Mouse (Mus musculus) heart, postnatal 0 days (tissue): ENCODE measurements at regions not wholly inside any gene's neighbourhood (a gene's known extent, or its start where the extent isn't known, plus 50 kb on each side); places are given as distances from the start of the nearest gene placed in this dataset.

ENCODE experiments used
- CTCF ChIP-seq: IDR thresholded peaks from 2 replicates; pipeline ENCODE4 v1.5.1; 2016; ENCODE audit warnings: antibody characterized with exemption, control low read depth, low read depth
- EP300 ChIP-seq: IDR thresholded peaks from 2 replicates; pipeline ENCODE4 v1.6.1; 2016; ENCODE audit warnings: antibody characterized with exemption, low read depth

DNA sequence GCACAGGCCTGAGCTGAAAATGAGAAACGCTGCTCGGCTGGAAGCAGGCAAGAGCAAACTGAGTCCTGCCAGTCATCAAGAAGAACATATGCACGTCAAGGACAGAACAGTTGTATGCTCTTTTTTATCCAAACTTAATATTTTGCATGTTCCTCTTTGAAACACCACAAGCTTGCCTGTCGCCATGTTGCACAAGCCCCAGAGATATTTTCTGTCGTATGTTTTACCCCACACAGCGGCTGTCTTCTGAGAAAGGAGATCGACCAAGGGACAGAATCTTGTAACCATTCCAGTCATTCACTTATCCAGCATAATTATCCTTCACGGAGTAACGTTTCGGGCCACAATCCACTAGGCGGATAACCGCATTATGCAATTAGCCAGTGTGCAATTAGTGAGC is 165.7 kb downstream of the Bcl11b start:
- no peak for TF ChIP-seq CTCF
- no peak for TF ChIP-seq EP300
